Mouse (Mus musculus) yolk sac, embryonic 10.5 days (tissue): ENCODE measurements around the gene Irf4.

ENCODE experiments used
- DNase-seq: peaks from one replicate; pipeline ENCODE4 v3.0.0-alpha.2; 2017; ENCODE audit warnings: low spot score

Gene Irf4

DNA sequence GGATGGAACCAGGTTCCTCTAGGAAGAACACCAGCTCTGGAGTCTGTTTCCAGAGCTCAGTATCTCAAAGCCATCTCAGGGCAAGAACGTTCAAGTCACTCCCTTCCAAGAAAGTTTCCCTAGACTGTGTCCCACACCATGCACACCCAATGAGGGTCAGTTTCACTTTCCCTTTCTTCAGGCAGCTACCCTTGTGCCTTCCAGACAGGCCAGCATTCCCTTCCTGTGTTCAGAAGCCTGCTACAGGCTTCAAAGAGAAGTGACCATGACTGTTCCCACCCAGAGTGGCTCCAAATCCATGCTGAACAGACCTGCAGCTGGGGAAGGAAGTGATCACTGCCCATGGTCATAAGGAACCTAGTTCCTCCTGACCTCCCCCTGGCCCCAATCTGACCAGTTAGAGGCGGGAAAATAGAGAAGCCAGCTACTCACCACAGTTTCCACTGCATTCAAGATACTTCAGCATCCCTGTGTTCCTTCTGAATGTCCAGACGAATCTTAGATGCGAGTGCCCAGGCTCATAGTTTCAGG, 10.7 kb upstream of the Irf4 start:
- no peak for DNase-seq

GRCm38 (mm10) chr13:30741172-30741571, 7.9 kb upstream of the Irf4 start:
- no peak for DNase-seq

GRCm38 (mm10) chr13:30742411-30742970, 6.5 kb upstream of the Irf4 start:
- DNase-seq, result no peak

GRCm38 (mm10) chr13:30745121-30745520, 3.9 kb upstream of the Irf4 start:
- no peak for DNase-seq

DNA sequence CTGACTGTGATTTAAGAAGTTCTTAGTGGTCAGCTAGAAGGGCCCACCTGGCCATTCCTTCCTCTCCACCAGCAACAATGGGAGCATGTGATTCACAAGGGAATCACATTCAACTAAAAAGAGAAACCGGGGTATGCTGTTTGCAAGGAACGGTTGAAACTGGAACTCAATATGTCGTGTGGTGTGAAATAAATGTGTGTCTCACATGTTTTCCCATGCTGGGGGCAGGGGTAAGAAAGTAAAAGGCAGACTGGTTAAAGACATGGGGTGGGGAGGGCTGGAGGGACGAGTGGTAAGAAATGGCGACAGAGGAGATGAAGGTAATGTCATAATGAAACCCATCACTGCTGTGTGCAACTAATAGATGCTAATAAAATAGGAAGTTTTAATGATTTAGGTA, 2.0 kb upstream of the Irf4 start:
- DNase-seq, result no peak

GRCm38 (mm10) chr13:30747504-30747903, 1.5 kb upstream of the Irf4 start:
- no peak for DNase-seq

DNA sequence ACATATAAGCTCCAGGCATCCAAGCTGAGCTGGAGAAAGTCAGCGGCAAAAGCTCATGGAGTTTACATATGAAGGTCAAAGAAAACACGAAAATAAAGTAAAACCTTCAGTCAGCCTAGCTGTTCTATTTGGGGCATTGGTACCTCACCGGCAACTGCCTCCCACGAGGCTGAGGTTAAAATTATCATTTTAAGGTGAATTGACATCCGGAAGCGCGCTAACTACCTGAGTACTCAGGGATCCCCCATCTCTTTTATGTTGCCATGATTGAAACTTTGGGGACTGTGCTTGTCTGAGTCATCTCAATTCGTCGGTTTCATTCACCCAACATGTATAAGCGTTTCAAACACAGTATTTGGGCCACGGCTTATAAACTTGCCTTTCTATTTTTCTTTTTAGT, 705 bp upstream of the Irf4 start:
- no peak for DNase-seq

DNA sequence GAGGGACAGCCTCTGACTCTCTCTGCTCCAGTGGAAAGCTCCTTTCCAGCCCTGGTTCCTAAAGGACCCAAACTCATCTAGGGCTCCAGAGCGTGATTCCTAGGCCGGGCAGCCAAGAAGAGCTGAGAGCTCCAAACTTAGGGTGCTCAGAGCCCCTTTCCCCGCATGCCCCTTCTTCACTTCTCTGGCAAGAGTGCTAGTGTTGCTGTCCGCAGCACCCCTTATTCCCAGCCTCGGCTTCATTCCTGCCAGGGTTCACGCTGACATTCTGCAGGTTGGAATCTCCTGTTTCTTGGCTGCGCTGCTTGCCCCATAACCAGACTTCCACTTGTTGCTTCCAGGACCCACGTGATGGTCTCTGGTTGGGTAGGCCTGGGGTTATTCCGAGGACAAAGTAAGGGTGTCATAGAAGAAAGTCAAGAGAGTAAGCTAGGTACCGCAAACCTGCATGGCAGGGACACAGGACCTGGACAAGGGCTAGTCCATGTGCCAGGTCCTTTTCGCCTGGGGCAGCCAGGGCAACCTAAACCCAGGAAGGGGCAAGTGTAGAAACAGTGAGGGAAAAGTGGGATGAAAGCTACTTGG, 623 bp downstream of the Irf4 start:
- DNase-seq, result no peak

DNA sequence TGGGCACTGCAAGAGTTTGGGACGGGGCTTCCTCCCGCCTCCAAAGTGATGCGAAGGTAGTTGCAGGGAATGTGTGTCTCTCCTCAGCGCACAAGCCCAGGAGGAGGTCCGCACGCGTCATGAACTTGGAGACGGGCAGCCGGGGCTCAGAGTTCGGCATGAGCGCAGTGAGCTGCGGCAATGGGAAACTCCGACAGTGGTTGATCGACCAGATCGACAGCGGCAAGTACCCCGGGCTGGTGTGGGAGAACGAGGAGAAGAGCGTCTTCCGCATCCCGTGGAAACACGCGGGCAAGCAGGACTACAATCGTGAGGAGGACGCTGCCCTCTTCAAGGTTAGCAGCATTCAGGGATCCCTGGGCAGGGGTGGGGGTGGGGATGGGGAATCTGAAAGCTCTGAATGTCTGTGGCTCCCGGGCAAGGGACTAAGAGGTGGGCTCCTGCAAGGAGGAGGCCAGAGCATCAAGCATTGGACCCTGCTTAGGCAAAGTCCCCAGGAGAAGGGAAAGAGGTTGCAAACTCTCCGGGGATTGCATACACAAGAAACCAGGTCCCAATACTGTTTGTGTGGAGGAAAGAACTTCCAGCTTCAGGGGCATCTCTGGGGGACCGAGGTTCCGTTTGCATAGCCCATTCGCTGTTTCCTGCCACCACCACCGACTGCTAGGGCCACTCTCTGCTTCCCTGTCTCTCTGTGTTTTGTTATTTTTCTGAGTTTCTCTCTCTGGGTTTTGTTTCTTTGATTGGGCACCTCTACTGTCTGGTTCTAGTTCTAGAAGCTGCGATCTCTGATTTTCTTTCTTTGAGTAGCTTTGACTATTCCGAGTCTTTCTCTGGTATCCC, 1.7 kb downstream of the Irf4 start:
- DNase-seq, result no peak

DNA sequence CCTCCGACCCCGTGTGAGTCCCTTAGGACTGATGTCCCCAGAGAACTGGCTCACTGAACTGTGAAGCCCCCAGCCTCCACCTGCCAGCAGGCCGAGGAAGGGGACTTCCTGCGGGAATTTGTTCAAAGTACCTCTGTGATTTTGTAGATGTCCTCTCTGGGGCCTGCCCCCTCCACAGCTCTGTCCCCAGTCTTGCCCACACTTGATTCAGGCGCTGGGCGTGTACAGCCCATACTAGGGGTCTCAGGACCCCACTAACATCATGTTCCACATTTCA, 2.2 kb downstream of the Irf4 start:
- DNase-seq, result no peak

GRCm38 (mm10) chr13:30752581-30753187, 3.7 kb downstream of the Irf4 start:
- no peak for DNase-seq

- no peak for DNase-seq
Observed at GRCm38 (mm10) chr13:30753441-30753840, 4.4 kb downstream of the Irf4 start.

- no peak for DNase-seq
Observed at GRCm38 (mm10) chr13:30754066-30754465, 5.0 kb downstream of the Irf4 start.

- no peak for DNase-seq
Observed at GRCm38 (mm10) chr13:30754825-30755476, 5.9 kb downstream of the Irf4 start.

- DNase-seq, result no peak
Observed at GRCm38 (mm10) chr13:30755577-30755976, 6.6 kb downstream of the Irf4 start.

GRCm38 (mm10) chr13:30755998-30756639, 7.1 kb downstream of the Irf4 start:
- no peak for DNase-seq

GRCm38 (mm10) chr13:30757264-30757900, 8.4 kb downstream of the Irf4 start:
- DNase-seq, result no peak

DNA sequence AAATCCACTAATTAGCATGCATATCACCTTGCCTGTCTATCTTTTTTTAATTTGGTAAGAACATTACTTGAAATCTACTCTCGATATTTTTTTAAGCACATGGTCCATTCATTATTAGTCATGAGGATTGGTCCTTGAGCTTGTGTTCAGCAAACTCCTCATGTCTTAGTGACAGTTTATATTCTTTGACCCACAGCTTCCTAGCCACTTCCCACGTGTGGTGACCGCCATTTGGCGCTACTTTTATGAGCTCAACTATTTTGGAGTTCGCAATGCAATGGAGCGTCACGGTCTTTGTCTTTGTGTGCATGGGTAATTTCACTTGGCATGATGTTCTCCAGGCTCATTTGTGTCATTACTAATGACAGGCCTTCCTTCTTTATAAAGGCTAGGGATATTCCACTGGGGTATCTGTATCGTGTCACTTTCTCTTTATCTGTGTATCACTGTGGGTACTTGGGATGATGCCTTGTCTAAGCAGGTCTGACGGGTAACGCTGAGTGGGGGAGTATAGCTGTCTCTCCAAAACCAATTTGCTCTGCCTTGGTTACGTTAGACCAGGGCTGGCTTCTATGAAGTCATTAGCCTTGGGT, 9.9 kb downstream of the Irf4 start:
- no peak for DNase-seq

DNA sequence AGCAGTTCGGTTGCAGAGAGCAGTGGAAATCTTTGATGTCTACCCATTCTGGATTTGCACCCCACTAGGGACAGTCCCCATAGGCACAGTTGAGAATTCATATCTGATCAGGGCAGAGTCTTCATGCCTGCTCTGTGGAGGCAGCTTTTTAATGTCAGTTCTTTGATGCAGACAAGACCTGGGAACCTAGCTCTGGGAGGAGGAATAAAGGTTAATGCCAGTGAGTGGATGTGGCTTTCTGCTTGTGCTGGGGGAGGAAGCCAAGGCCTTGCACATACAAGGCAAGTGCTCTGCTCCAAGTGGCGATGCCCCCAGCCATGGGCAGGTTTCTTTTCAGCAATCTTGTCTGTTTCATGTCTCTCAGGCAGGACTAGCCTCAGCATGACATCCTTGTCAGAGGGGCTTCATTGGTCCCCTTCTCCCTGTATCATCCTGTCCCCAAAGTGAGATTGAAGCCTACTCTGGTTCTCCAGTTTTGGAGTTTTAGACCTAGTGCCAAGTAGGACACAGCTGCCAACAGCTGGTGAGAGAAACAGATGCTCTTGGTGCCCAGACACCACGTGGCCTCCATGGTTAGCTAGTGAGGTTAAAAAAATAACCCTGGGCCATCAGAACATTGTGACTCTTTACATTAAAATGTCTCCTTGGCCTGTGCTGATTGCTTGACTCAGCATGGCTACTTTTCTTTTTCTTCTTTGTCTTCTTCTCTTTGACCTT, 11.5 kb downstream of the Irf4 start:
- DNase-seq, result no peak

DNA sequence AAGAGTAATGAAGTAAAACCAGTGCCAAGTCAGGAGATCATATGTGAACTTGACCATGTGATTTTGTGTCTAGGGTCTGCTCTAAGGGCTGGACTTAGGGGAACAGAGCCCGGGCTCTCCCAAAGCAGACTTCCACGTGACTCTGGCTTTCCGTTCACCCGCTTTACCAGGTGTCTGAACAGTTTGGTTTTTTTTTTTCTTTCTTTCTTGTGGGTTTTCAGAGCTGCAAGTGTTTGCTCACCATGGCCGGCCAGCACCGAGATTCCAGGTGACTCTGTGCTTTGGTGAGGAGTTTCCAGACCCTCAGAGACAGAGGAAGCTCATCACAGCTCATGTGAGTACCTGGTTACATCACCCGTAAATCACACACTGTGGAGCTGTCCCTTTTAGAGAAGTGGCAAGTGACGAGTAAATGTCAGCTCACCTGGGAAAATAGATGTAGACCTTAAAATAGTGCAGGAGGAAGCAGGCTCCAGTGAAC, 12.2 kb downstream of the Irf4 start:
- no peak for DNase-seq
